33 mouse cellular contexts compared by ENCODE assay signal in genomic region chr3:60114571-60114970, GRCm38 (mm10). TPM values are rescaled to one million over a fixed set of nuclear protein-coding genes. Genes with fewer than 3 reads are reported as not detected.
A peak's percentile ranks its signal among the peaks of the same experiment; 100 is the strongest.
DNase-seq lines count a peak whose midpoint lies in the region; ATAC-seq and TF ChIP-seq lines count a peak whose summit lies in the region.
"Had no signal": no experiment of that assay in that cellular context is flagged by ENCODE, and none has a peak within 500 bp of the region (broad histone marks: within the 10 kb centered on the region; RNA-seq: fewer than 3 reads in every experiment).

No protein-coding gene starts in this region.

- no peak for TF ChIP-seq CTCF in liver, adult 2 months (IDR thresholded peaks at IDR 0.05; ENCODE audit: low read depth, low read length)

- no peak overlapping the region for H3K4me3 ChIP-seq in liver, adult 2 months (ENCODE audit: insufficient read depth, low read depth, low read length)
- H3K4me3 ChIP-seq in liver, embryonic 11.5 days (ENCODE audit: low read depth, low read length), result no peak overlapping the region
- H3K4me3 ChIP-seq in hindbrain, embryonic 13.5 days, result no peak overlapping the region
- H3K4me3 ChIP-seq: embryonic facial prominence, embryonic 13.5 days; embryonic facial prominence, embryonic 15.5 days; erythroblast, embryonic 14.5 days; forebrain, embryonic 10.5 days; forebrain, embryonic 12.5 days had no signal

- H3K79me2 ChIP-seq in liver, adult 2 months (ENCODE audit: control insufficient read depth, insufficient read depth, low read length), result no peaks in the 10 kb centered on the region

- peak; percentile 66 for DNase-seq in liver, adult 2 months (ENCODE audit: extremely low read depth, low read depth, low spot score)
- DNase-seq in liver, embryonic 11.5 days (ENCODE audit: low spot score), result no peak
- DNase-seq in Muller cell, postnatal 12 days (ENCODE audit: inconsistent ontology term), result peak; percentile 77
- DNase-seq in adipocyte (ENCODE audit: low spot score), result peak; percentile 34
- peak; percentile 46 for DNase-seq in testis, postnatal 10 days (ENCODE audit: low spot score)
- no peak for DNase-seq in heart, adult 8-10 months (ENCODE audit: low spot score)
- no peak for DNase-seq in kidney, postnatal 4 days
- DNase-seq: adrenal gland, adult 2 months; adrenal gland, postnatal 10 days; adrenal gland, postnatal 25 days; cerebellum, adult 11 months; cerebellum, adult 18-20 months; cerebellum, adult 8-10 months; cerebellum, adult 9-11 months; cerebellum, postnatal 14 days; cerebellum, postnatal 36 days; embryo, embryonic 11 days had no signal

- H3K4me2 ChIP-seq in liver, embryonic 11.5 days, result no peak overlapping the region
- no peak overlapping the region for H3K4me2 ChIP-seq in hindbrain, embryonic 13.5 days
- H3K4me2 ChIP-seq: embryonic facial prominence, embryonic 13.5 days; embryonic facial prominence, embryonic 15.5 days; forebrain, embryonic 12.5 days had no signal

- H3K9me3 ChIP-seq in liver, embryonic 11.5 days (ENCODE audit: control insufficient read depth, low read length), result no peaks in the 10 kb centered on the region
- H3K9me3 ChIP-seq in hindbrain, embryonic 13.5 days, result no peaks in the 10 kb centered on the region
- H3K9me3 ChIP-seq: embryonic facial prominence, embryonic 13.5 days; embryonic facial prominence, embryonic 15.5 days; forebrain, embryonic 10.5 days; forebrain, embryonic 12.5 days had no signal

- TF ChIP-seq POLR2A in liver, adult 2 months (IDR thresholded peaks at IDR 0.05; ENCODE audit: extremely low read depth, insufficient read depth, low read length), result no peak

- ATAC-seq in liver, embryonic 11.5 days (replicated peaks; ENCODE audit: low FRiP score), result no peak
- ATAC-seq in hindbrain, embryonic 13.5 days (ENCODE audit: low FRiP score), result no peak
- ATAC-seq: activated CD4-positive, CD25-positive, alpha-beta regulatory T cell, adult 4 months; forebrain, embryonic 14.5 days; forebrain, embryonic 16.5 days; Patski had no signal

- 24% methylated on average over 2 of the region's 2 CpGs for WGBS in liver, adult 2 months
- WGBS in liver, embryonic 11.5 days, result 45% methylated on average over 2 of the region's 2 CpGs
- WGBS in hindbrain, embryonic 13.5 days, result 71% methylated on average over 2 of the region's 2 CpGs

- no peaks in the 10 kb centered on the region for H3K27me3 ChIP-seq in liver, adult 2 months (ENCODE audit: control insufficient read depth, insufficient read depth, low read length)
- no peaks in the 10 kb centered on the region for H3K27me3 ChIP-seq in liver, embryonic 11.5 days (replicated peaks; ENCODE audit: control insufficient read depth, insufficient read depth, low read length)
- no peaks in the 10 kb centered on the region for H3K27me3 ChIP-seq in hindbrain, embryonic 13.5 days
- H3K27me3 ChIP-seq: embryonic facial prominence, embryonic 13.5 days; embryonic facial prominence, embryonic 15.5 days; forebrain, embryonic 12.5 days; Patski had no signal

- no peak overlapping the region for H3K9ac ChIP-seq in liver, adult 2 months (ENCODE audit: low read depth, low read length)
- no peak overlapping the region for H3K9ac ChIP-seq in liver, embryonic 11.5 days (ENCODE audit: low read depth, low read length)
- no peak overlapping the region for H3K9ac ChIP-seq in hindbrain, embryonic 13.5 days
- H3K9ac ChIP-seq: embryonic facial prominence, embryonic 13.5 days; embryonic facial prominence, embryonic 15.5 days; forebrain, embryonic 12.5 days had no signal

- H3K27ac ChIP-seq in liver, adult 2 months (replicated peaks; ENCODE audit: insufficient read depth, low read depth, low read length), result no peak overlapping the region
- no peak overlapping the region for H3K27ac ChIP-seq in liver, embryonic 11.5 days (ENCODE audit: low read depth, low read length)
- no peak overlapping the region for H3K27ac ChIP-seq in hindbrain, embryonic 13.5 days
- H3K27ac ChIP-seq: embryonic facial prominence, embryonic 13.5 days; embryonic facial prominence, embryonic 15.5 days; forebrain, embryonic 10.5 days; forebrain, embryonic 12.5 days had no signal

- peaks cover 7% of the 10 kb centered on the region for H3K4me1 ChIP-seq in liver, adult 2 months (ENCODE audit: control insufficient read depth, insufficient read depth, low read length)
- no peaks in the 10 kb centered on the region for H3K4me1 ChIP-seq in liver, embryonic 11.5 days (replicated peaks; ENCODE audit: control insufficient read depth, insufficient read depth, low read length)
- H3K4me1 ChIP-seq in hindbrain, embryonic 13.5 days (replicated peaks), result no peaks in the 10 kb centered on the region
- H3K4me1 ChIP-seq: embryonic facial prominence, embryonic 13.5 days; embryonic facial prominence, embryonic 15.5 days; forebrain, embryonic 10.5 days; forebrain, embryonic 12.5 days had no signal

- H3K36me3 ChIP-seq in liver, adult 2 months (ENCODE audit: control insufficient read depth, insufficient read depth, low read length), result no peaks in the 10 kb centered on the region
- no peaks in the 10 kb centered on the region for H3K36me3 ChIP-seq in liver, embryonic 11.5 days (ENCODE audit: control insufficient read depth, insufficient read depth, low read length)
- no peaks in the 10 kb centered on the region for H3K36me3 ChIP-seq in hindbrain, embryonic 13.5 days
- H3K36me3 ChIP-seq: embryonic facial prominence, embryonic 13.5 days; embryonic facial prominence, embryonic 15.5 days; forebrain, embryonic 10.5 days; forebrain, embryonic 12.5 days had no signal

RNA-seq across cellular contexts. Expression of gene Sucnr1, which starts 32.9 kb away (rescaled TPM):
- total RNA-seq in liver, adult 2 months (2014; rRNA removed), result 27.3 and 45.3 TPM in 2 replicates
- 27.1 and 28.0 TPM in 2 replicates for polyA plus RNA-seq in liver, adult 2 months (2012; rRNA removed)
- not detected in 2 replicates for polyA plus RNA-seq in liver, embryonic 11.5 days (2014; fragmentation: Nextera tagmentation; extraction: Ambion mirVana)
- total RNA-seq in heart, adult 8-10 months (2022), result not detected
- polyA plus RNA-seq in hindbrain, embryonic 13.5 days (2015; fragmentation: Nextera tagmentation; extraction: Ambion mirVana), result 0.16 TPM in 1 of 2 replicates, not detected in the other
- total RNA-seq: common myeloid progenitor, adult 5-6 weeks; ES-E14; MEL had no signal
- polyA plus RNA-seq: activated CD4-positive, CD25-positive, alpha-beta regulatory T cell, adult 4 months; brain, embryonic 14.5 days; C2C12; embryonic facial prominence, embryonic 11.5 days; erythroblast, embryonic 14.5 days; forebrain, embryonic 10.5 days; forebrain, embryonic 12.5 days; forebrain, embryonic 14.5 days; forebrain, embryonic 16.5 days; Patski had no signal

Comparison
In these comparisons a context has a peak if more than half of its experiments do, and no peak if none do; other contexts are left out.
1. DNase-seq: peak in liver, adult 2 months (single experiment), Muller cell, postnatal 12 days (single experiment), adipocyte (single experiment) and testis, postnatal 10 days (single experiment); none in liver, embryonic 11.5 days (single experiment), heart, adult 8-10 months (single experiment) and kidney, postnatal 4 days (0 of 2).
2. RNA of gene Sucnr1, which starts 32.9 kb away (polyA plus RNA-seq): 27.1 to 28.0 TPM in liver, adult 2 months; not detected in liver, embryonic 11.5 days and 0.16 TPM in hindbrain, embryonic 13.5 days; every median in the first group is over 10 times any median in the second.